Comparison of ENCODE assay signal across 8 mouse cellular contexts in the genomic region with DNA sequence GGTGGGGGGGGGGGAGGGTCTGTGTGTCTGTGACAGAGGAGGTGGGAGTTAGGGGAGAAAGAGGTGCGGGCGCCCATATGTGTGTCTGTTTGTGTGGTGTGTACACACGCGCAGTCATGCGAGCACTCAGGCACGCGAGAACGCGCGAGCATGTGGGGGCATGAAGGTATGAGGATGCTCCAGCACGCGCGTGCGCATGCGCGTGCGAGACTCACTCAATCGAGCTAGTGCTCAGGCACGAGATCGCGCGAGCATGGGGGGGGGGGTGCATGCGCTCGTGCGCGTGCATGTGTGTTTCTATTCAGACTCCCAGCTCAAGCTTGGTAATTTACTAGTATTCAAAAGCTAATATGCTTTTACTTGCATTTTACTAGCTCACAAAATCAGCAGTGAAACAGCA. TPM values are rescaled to one million over a fixed set of nuclear protein-coding genes. Genes with fewer than 3 reads are reported as not detected.
DNase-seq lines count a peak whose midpoint lies in the region; ATAC-seq lines count a peak whose summit lies in the region.

No protein-coding gene starts in this region.

- no peaks in the 10 kb centered on the region for H3K9me3 ChIP-seq in intestine, embryonic 16.5 days (ENCODE audit: control insufficient read depth, low read length)
- H3K9me3 ChIP-seq in limb, embryonic 10.5 days (replicated peaks), result no peaks in the 10 kb centered on the region
- H3K9me3 ChIP-seq in midbrain, embryonic 15.5 days, result no peaks in the 10 kb centered on the region

- no peaks in the 10 kb centered on the region for H3K4me1 ChIP-seq in intestine, embryonic 16.5 days (ENCODE audit: control insufficient read depth, insufficient read depth, low read length)
- 0 out of 2 replicates have a peak, but pooled peaks cover 5% of the 10 kb centered on the region for H3K4me1 ChIP-seq in limb, embryonic 10.5 days
- 0 out of 2 replicates have a peak, but pooled peaks cover 6% of the 10 kb centered on the region for H3K4me1 ChIP-seq in midbrain, embryonic 15.5 days

- H3K27ac ChIP-seq in intestine, embryonic 16.5 days (ENCODE audit: low read length), result no peak overlapping the region
- no peak overlapping the region for H3K27ac ChIP-seq in limb, embryonic 10.5 days
- peak overlapping the region; percentile 47; the same call in 1 of the 2 replicates for H3K27ac ChIP-seq in midbrain, embryonic 15.5 days

- ATAC-seq in intestine, embryonic 16.5 days, result no peak
- ATAC-seq in midbrain, embryonic 15.5 days (replicated peaks), result peak; percentile 37

- no peak overlapping the region for H3K9ac ChIP-seq in intestine, embryonic 16.5 days (ENCODE audit: low read depth, low read length)
- H3K9ac ChIP-seq in midbrain, embryonic 15.5 days, result no peak overlapping the region; the same call in 1 of the 2 replicates

- intact Hi-C loops in gastrocnemius, postnatal 14 days (cut with DNase I; ENCODE audit: low total_unique reads), result no loop called here

- H3K4me3 ChIP-seq in intestine, embryonic 16.5 days (ENCODE audit: low read length), result peak overlapping the region; percentile 33
- peak overlapping the region; percentile 48 for H3K4me3 ChIP-seq in limb, embryonic 10.5 days
- peak overlapping the region; percentile 36 for H3K4me3 ChIP-seq in midbrain, embryonic 15.5 days

- H3K36me3 ChIP-seq in intestine, embryonic 16.5 days (ENCODE audit: control insufficient read depth, insufficient read depth, low read length), result no peaks in the 10 kb centered on the region
- no peaks in the 10 kb centered on the region for H3K36me3 ChIP-seq in limb, embryonic 10.5 days
- H3K36me3 ChIP-seq in midbrain, embryonic 15.5 days (replicated peaks), result no peaks in the 10 kb centered on the region

- peak overlapping the region; percentile 52 for H3K4me2 ChIP-seq in intestine, embryonic 16.5 days (ENCODE audit: low read depth, low read length)
- H3K4me2 ChIP-seq in midbrain, embryonic 15.5 days, result peak overlapping the region; percentile 50

- WGBS in intestine, embryonic 16.5 days, result 43% methylated on average over 26 of the region's 26 CpGs
- WGBS in limb, embryonic 10.5 days, result 50% methylated on average over 26 of the region's 26 CpGs
- WGBS in midbrain, embryonic 15.5 days, result 37% methylated on average over 26 of the region's 26 CpGs

- peak; percentile 39 for DNase-seq in gastrocnemius, postnatal 14 days
- no peak for DNase-seq in gastrocnemius, adult 8-10 months (ENCODE audit: low spot score in 2 of 2)
- peak; percentile 88 for DNase-seq in cerebellum, adult 9-11 months
- peak; percentile 71 to 81 for DNase-seq in frontal cortex, postnatal 10 days (ENCODE audit: low spot score in 2 of 2)
- DNase-seq in limb, embryonic 10.5 days (ENCODE audit: low spot score), result peak; percentile 73
- DNase-seq in spleen, postnatal 36 days (ENCODE audit: low spot score in 2 of 2), result peak; percentile 44 to 70

- H3K27me3 ChIP-seq in intestine, embryonic 16.5 days (replicated peaks; ENCODE audit: control insufficient read depth, insufficient read depth, low read length), result no peaks in the 10 kb centered on the region
- H3K27me3 ChIP-seq in limb, embryonic 10.5 days (ENCODE audit: low read depth, poor library complexity, severe bottlenecking), result no peaks in the 10 kb centered on the region
- no peaks in the 10 kb centered on the region for H3K27me3 ChIP-seq in midbrain, embryonic 15.5 days (replicated peaks)

RNA-seq across cellular contexts. Expression of a gene that starts 1.9 kb away (rescaled TPM):
- 1 to 10 TPM; 1.2 to 1.6 TPM for total RNA-seq in gastrocnemius, postnatal 14 days (2021)
- under 1 TPM; 0.39 to 0.94 (median 0.54) TPM for total RNA-seq in gastrocnemius, adult 8-10 months (2022)
- polyA plus RNA-seq in intestine, embryonic 16.5 days (2015; fragmentation: Nextera tagmentation; extraction: Ambion mirVana), result 5.0 and 5.8 TPM in 2 replicates
- 8.6 and 10.4 TPM in 2 replicates for polyA plus RNA-seq in limb, embryonic 10.5 days (2016; fragmentation: Nextera tagmentation; extraction: Ambion mirVana)
- polyA plus RNA-seq in midbrain, embryonic 15.5 days (2015; fragmentation: Nextera tagmentation; extraction: Ambion mirVana), result 107 and 117 TPM in 2 replicates

Comparison
In these comparisons a context has a peak if more than half of its experiments do, and no peak if none do; other contexts are left out.
1. DNase-seq: peak in gastrocnemius, postnatal 14 days (single experiment), cerebellum, adult 9-11 months (single experiment), frontal cortex, postnatal 10 days (2 of 2), limb, embryonic 10.5 days (single experiment) and spleen, postnatal 36 days (2 of 2); none in gastrocnemius, adult 8-10 months (0 of 2).
2. Peak in every context shown above with its lines, with median percentiles within 50 percentile points of each other: H3K4me3 ChIP-seq.